ENCODE assay signal across 27 mouse cellular contexts in genomic region chr8:63828141-63828540, GRCm38 (mm10).
"Had no signal": no experiment of that assay in that cellular context is flagged by ENCODE, and none has a peak within 500 bp of the region (broad histone marks: within the 10 kb centered on the region; RNA-seq: fewer than 3 reads in every experiment).

No protein-coding gene starts in this region.

- H3K36me3 ChIP-seq: embryonic facial prominence, embryonic 10.5 days; embryonic facial prominence, embryonic 12.5 days; embryonic facial prominence, embryonic 13.5 days; embryonic facial prominence, embryonic 15.5 days; forebrain, embryonic 10.5 days; forebrain, embryonic 12.5 days; forebrain, embryonic 15.5 days had no signal

- H3K4me3 ChIP-seq: embryonic facial prominence, embryonic 10.5 days; embryonic facial prominence, embryonic 12.5 days; embryonic facial prominence, embryonic 13.5 days; embryonic facial prominence, embryonic 15.5 days; erythroblast, embryonic 14.5 days; forebrain, embryonic 10.5 days; forebrain, embryonic 12.5 days; forebrain, embryonic 13.5 days; forebrain, embryonic 15.5 days; gastrocnemius, adult 2 months; heart, adult 2 months had no signal

- H3K9me3 ChIP-seq: embryonic facial prominence, embryonic 10.5 days; embryonic facial prominence, embryonic 12.5 days; embryonic facial prominence, embryonic 13.5 days; embryonic facial prominence, embryonic 15.5 days; forebrain, embryonic 10.5 days; forebrain, embryonic 12.5 days; forebrain, embryonic 13.5 days; forebrain, embryonic 15.5 days had no signal

- ATAC-seq: forebrain, embryonic 13.5 days; forebrain, embryonic 14.5 days; forebrain, embryonic 15.5 days; forebrain, embryonic 16.5 days; forebrain, postnatal 0 days had no signal

- H3K27ac ChIP-seq: embryonic facial prominence, embryonic 10.5 days; embryonic facial prominence, embryonic 12.5 days; embryonic facial prominence, embryonic 13.5 days; embryonic facial prominence, embryonic 15.5 days; forebrain, embryonic 10.5 days; forebrain, embryonic 12.5 days; forebrain, embryonic 13.5 days; forebrain, embryonic 15.5 days; gastrocnemius, adult 2 months; heart, adult 2 months had no signal

- H3K4me2 ChIP-seq: embryonic facial prominence, embryonic 12.5 days; embryonic facial prominence, embryonic 13.5 days; embryonic facial prominence, embryonic 15.5 days; forebrain, embryonic 12.5 days; forebrain, embryonic 13.5 days; forebrain, embryonic 15.5 days had no signal

- DNase-seq: cerebellum, adult 9-10 months; cerebellum, adult 9-11 months; cerebellum, postnatal 10 days; cerebellum, postnatal 14 days; cerebellum, postnatal 25 days; cerebellum, postnatal 36 days; embryo, embryonic 11 days; forebrain, postnatal 0 days; gastrocnemius, adult 2 months; gastrocnemius, postnatal 10 days; gastrocnemius, postnatal 14 days; gastrocnemius, postnatal 25 days; gastrocnemius, postnatal 36 days; heart, adult 11 months; heart, adult 18-20 months; heart, adult 2 months had no signal

- H3K4me1 ChIP-seq: embryonic facial prominence, embryonic 10.5 days; embryonic facial prominence, embryonic 12.5 days; embryonic facial prominence, embryonic 13.5 days; embryonic facial prominence, embryonic 15.5 days; forebrain, embryonic 10.5 days; forebrain, embryonic 12.5 days; forebrain, embryonic 13.5 days; forebrain, embryonic 15.5 days had no signal

- H3K9ac ChIP-seq: embryonic facial prominence, embryonic 12.5 days; embryonic facial prominence, embryonic 13.5 days; embryonic facial prominence, embryonic 15.5 days; forebrain, embryonic 12.5 days; forebrain, embryonic 13.5 days; forebrain, embryonic 15.5 days; forebrain, postnatal 0 days had no signal

- H3K27me3 ChIP-seq: embryonic facial prominence, embryonic 12.5 days; embryonic facial prominence, embryonic 13.5 days; embryonic facial prominence, embryonic 15.5 days; forebrain, embryonic 12.5 days; forebrain, embryonic 13.5 days; forebrain, embryonic 15.5 days had no signal
